Mouse (Mus musculus) C2C12 (cell line): Measurements from ENCODE around the gene Fam45a.

ENCODE experiments used
- CTCF ChIP-seq: IDR thresholded peaks from one replicate; pipeline ENCODE4 v1.5.1; 2011; ENCODE audit not compliant: control insufficient read depth, insufficient read depth, insufficient read length
- MYOD1 ChIP-seq: IDR thresholded peaks from one replicate; pipeline ENCODE4 v1.6.1; 2011; ENCODE audit warnings: low read depth; ENCODE audit not compliant: control insufficient read depth, insufficient read length

DNA sequence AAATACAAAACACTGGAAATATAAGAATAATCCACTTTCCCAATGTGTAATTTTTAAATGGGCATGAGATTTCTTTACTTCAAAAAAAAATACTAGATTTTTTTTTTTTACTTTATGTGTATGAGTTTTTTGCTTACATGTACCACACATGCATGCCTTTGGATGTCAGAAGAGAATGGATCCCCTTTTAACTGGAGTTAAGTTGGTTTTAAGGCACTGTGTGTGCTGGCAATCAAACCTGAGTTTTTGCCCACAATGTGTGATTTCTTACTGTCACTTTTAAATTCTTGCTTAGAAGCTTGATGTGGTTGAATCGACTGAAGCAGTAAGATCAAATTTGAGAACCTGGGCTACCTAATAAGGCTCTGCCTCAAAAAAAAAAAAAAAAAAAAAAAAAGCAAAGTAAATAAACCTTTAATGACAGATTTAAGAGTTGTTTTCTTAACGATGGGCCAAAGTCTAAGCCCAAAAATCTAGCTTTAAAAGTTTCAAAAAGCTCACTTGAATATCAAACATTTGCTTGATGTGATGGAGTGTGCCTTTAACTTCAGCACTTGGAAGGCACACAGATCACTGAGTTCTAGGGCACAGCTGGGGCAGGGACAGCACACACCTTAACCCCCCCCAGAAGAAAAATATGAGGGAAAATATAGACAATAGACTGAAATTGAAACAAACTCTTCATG, 23.8 kb upstream of the Fam45a start:
- TF ChIP-seq CTCF = no peak
- no peak for TF ChIP-seq MYOD1
